Mouse (Mus musculus) hindbrain, embryonic 13.5 days (tissue): ENCODE data around the gene Cnmd. TPM values are rescaled to one million over a fixed set of nuclear protein-coding genes. Genes with fewer than 3 reads are reported as not detected.

ENCODE experiments used
- ATAC-seq: fragments of 200-750 bp; cut with Nextera tagmentation; 2 replicates; pipeline ENCODE4 v1.8.0; 2017; ENCODE audit warnings: moderate TSS enrichment; ENCODE audit not compliant: low FRiP score
- H3K27ac ChIP-seq: fragments of 300-500 bp; sonication (generic); 2 replicates; pipeline ENCODE4 v1.5.1; 2015; ENCODE audit warnings: inconsistent platforms, mild to moderate bottlenecking, moderate library complexity
- H3K27me3 ChIP-seq: fragments of 300-500 bp; sonication (generic); 2 replicates; pipeline ENCODE4 v1.6.1; 2015; ENCODE audit warnings: mild to moderate bottlenecking, inconsistent platforms
- H3K36me3 ChIP-seq: fragments of 300-500 bp; sonication (generic); 2 replicates; pipeline ENCODE4 v1.6.1; 2015; ENCODE audit warnings: mild to moderate bottlenecking, inconsistent platforms
- H3K4me1 ChIP-seq: fragments of 300-500 bp; sonication (generic); replicated peaks from 2 replicates; pipeline ENCODE4 v1.6.1; 2015; ENCODE audit warnings: inconsistent platforms
- H3K4me2 ChIP-seq: fragments of 300-500 bp; sonication (generic); 2 replicates; pipeline ENCODE4 v1.6.1; 2015; ENCODE audit warnings: inconsistent platforms, mild to moderate bottlenecking, moderate library complexity
- H3K4me3 ChIP-seq: fragments of 300-500 bp; sonication (generic); 2 replicates; pipeline ENCODE4 v1.5.1; 2015; ENCODE audit warnings: mild to moderate bottlenecking, inconsistent platforms
- H3K9ac ChIP-seq: fragments of 300-500 bp; sonication (generic); 2 replicates; pipeline ENCODE4 v1.6.1; 2015; ENCODE audit warnings: mild to moderate bottlenecking, inconsistent platforms
- H3K9me3 ChIP-seq: fragments of 300-500 bp; sonication (generic); 2 replicates; pipeline ENCODE4 v1.6.1; 2016; ENCODE audit warnings: inconsistent platforms
- WGBS: fragments of 180-500 bp; shearing (Covaris S2); methylation state at CpG from one replicate; pipeline ENCODE4 v1.1.7; 2015; 5-methylcytosine and 5-hydroxymethylcytosine counted together
- polyA plus RNA-seq: library from polyadenylated mRNA; unstranded; fragments of >200 nt; fragmentation: Nextera tagmentation; extraction: Ambion mirVana; gene quantifications from 2 replicates; pipeline ENCODE4 v1.2.1, GENCODE M21; 2015

Gene Cnmd
- polyA plus RNA-seq, 1 experiment from 2014 or later: 5.1 TPM

DNA sequence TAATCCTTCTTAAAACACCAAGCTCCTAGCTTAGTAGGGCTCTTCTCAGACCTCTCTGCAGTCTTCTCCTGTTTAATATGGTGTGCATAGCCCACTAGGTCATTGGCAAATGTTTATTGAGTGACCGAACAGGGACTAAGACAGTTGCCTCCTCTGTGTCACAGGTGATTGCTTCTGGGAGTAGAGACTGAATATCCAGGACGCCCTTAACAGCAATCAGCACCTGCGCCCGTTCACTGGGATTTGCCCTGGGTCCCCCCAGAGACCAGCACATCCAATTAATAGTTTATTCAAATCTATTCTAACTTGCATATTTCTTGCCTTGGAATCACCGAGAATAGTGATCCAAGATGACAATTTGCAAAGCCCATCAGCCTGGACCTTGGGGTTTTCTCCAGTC, 10.6 kb upstream of the Cnmd start:
- Histone ChIP-seq H3K27ac (peak overlapping the region; percentile 64), H3K27me3 (no peaks in the 10 kb centered on the region), H3K9me3 (no peaks in the 10 kb centered on the region), H3K4me1 (peaks cover 35% of the 10 kb centered on the region), H3K36me3 (no peaks in the 10 kb centered on the region), H3K4me3 (no peak overlapping the region), H3K4me2 (no peak overlapping the region), H3K9ac (no peak overlapping the region)
- 39% methylated on average over 5 of the region's 5 CpGs for WGBS
- ATAC-seq: no peak

DNA sequence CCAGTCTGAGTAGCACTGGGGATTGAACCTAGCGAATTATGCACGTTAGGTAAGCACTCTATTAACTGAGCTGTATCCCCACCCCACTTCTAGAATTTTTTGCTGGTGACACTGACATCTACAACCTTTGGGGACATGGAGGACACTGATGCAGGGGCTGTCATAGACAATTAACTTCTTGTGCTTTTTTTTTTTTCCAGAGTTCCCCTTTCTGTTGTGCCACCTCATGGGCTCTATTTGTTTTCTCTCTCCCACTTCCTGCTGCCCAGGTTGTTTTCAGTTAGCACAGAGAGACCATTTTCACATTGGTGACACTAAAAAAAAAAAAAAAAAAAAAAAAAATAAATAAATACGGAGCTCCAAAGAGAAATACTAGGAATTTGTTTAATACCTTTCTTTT, 9.0 kb upstream of the Cnmd start:
- Histone ChIP-seq H3K9me3 (no peaks in the 10 kb centered on the region), H3K4me3 (no peak overlapping the region), H3K4me2 (no peak overlapping the region), H3K27me3 (no peaks in the 10 kb centered on the region), H3K9ac (no peak overlapping the region), H3K27ac (no peak overlapping the region), H3K36me3 (no peaks in the 10 kb centered on the region), H3K4me1 (peaks cover 22% of the 10 kb centered on the region)
- no peak for ATAC-seq
- WGBS: 93% methylated on average over 3 of the region's 3 CpGs

DNA sequence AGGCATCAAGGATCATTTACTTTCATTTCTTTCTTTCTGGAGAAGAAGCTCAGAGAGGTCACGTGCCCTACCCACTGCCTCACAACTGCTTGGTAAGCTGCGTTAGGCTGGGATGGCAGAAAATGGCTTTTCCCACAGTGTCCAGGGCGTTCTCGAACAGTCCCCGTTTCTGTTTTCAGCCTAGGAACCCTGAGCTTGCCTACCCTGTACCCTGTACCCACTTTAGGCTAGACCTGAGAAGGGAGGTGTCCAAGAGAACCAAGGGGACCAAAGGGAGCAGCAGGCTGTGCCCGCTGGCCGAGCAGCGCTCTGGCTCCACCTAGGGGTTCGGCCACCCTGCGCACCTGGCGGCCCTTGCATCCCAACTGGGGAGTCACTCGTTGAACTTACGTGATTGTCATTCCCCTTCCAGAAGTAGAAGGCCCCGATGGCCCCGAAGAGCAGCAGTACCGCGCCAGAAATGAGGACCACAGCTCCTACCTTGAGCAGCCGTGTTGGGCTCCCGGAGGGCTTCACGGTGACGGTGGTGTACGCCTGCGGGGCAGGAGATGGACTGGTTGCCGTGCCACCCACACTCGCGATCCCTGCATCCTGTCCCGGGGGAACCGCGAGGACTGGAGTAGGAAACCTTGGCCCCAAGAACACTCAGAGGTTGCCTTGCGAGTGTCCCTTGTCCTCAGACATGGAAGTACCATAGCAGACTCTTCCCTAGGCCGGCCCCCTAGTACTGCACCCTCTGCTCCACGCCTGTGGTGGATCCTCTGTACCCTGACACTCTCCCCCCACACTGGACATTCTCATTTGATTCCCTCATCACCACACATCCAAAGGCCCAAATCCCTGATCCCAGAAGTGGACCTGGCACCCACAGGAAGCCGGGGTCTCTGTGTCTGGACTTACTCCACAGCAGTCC, 709 bp downstream of the Cnmd start:
- peak overlapping the region; percentile 40; the same call in 1 of the 2 replicates for H3K9ac ChIP-seq
- no peaks in the 10 kb centered on the region for H3K36me3 ChIP-seq
- no peaks in the 10 kb centered on the region for H3K9me3 ChIP-seq
- peak overlapping the region; percentile 26; the same call in 1 of the 2 replicates for H3K27ac ChIP-seq
- 0 out of 2 replicates have a peak, but pooled peaks have one; percentile 30 for ATAC-seq
- peaks cover 9% of the 10 kb centered on the region for H3K27me3 ChIP-seq
- peaks cover 44% of the 10 kb centered on the region for H3K4me1 ChIP-seq
- peak overlapping the region; percentile 19 for H3K4me3 ChIP-seq
- 18% methylated on average over 33 of the region's 33 CpGs for WGBS
- H3K4me2 ChIP-seq: peak overlapping the region; percentile 45

DNA sequence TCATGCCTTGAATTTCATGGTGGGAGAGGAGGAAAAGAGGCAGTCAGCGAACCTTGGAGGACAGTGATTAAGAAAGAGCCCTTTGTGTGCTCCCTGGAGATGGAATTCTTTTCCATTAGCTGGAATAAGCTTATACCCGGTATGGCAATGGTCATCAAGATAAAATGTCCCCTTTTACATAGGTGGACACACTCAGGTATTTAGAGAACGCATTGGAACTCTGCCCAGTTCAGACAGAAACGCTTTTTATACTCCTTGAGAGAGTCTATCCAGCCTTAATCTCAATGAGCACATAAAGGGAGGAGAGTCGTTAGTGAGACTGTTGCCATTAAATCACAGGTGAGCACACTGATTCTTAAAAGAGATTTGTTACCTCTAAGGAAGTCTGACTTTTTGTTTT, 1.5 kb downstream of the Cnmd start:
- ATAC-seq: no peak
- Histone ChIP-seq H3K9ac (no peak overlapping the region), H3K27ac (0 out of 2 replicates have a peak overlapping the region, but pooled peaks have one; percentile 8), H3K4me2 (no peak overlapping the region; the same call in 1 of the 2 replicates), H3K36me3 (no peaks in the 10 kb centered on the region), H3K9me3 (no peaks in the 10 kb centered on the region), H3K4me3 (no peak overlapping the region), H3K27me3 (peaks cover 9% of the 10 kb centered on the region), H3K4me1 (peaks cover 44% of the 10 kb centered on the region)
- WGBS: 37% methylated on average over 5 of the region's 5 CpGs

DNA sequence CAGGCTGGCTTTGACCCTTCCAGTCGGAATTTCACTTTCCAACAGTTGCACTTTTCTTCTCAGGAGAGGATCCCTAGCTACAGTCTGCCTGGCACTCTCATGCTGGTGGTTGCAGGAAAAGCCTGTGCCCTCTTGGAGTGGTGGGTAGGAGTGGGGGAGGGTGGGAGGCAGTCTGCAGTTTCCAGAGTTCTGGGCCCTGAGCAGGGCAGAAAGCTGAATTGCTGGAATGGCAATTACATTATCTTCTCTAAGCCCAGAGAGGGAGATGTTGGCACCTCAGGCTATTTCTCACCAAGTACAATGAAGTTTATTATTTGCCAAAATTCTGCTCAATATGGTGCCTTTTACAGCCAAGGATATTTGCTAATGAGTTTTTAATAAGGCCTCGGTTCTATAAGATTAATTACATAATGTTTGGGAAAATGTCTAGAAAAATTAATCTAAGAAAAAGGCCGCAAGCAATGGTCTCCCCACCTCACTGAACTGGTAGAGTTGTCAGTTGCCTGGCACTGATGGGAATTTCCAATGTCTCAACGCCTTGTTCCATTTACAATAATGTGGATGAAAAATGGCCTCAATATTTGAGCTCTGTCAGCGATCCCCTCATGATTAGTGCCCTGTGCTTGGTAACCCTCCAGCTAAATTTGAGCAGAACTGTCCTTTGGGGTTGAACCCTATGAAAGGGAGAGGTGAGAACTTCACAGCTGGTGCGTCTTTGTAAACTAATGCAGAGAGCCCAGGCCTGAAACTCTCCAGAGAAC, 3.0 kb downstream of the Cnmd start:
- peak; percentile 76 for ATAC-seq
- Histone ChIP-seq H3K27me3 (peaks cover 9% of the 10 kb centered on the region), H3K4me2 (no peak overlapping the region), H3K9ac (no peak overlapping the region), H3K4me3 (no peak overlapping the region), H3K4me1 (peaks cover 44% of the 10 kb centered on the region), H3K36me3 (no peaks in the 10 kb centered on the region), H3K27ac (peak overlapping the region; percentile 79), H3K9me3 (no peaks in the 10 kb centered on the region)
- 48% methylated on average over 6 of the region's 6 CpGs for WGBS

DNA sequence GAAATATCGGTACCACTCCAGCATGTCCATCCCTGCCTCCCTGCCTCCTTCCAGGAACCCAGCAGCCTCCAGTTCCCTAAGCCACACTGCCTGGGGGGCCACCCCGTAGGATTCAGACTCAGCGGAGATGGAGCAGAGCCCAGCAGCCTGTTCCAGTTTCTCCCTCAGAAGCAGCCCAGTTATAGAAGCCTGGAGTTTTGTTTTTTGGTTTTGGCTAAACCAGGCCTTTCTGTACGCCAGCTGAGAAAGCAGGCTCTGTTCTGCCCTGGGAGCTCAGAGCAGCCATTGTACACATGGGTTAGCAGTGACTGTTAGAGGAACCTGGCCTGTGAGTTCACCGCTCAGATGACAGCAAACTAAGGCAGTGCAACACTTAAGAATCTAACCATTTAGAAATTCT, 3.7 kb downstream of the Cnmd start:
- Histone ChIP-seq H3K9me3 (no peaks in the 10 kb centered on the region), H3K27ac (peak overlapping the region; percentile 79), H3K27me3 (peaks cover 9% of the 10 kb centered on the region), H3K36me3 (no peaks in the 10 kb centered on the region), H3K4me1 (peaks cover 44% of the 10 kb centered on the region), H3K4me2 (no peak overlapping the region), H3K9ac (no peak overlapping the region), H3K4me3 (no peak overlapping the region)
- 0 out of 2 replicates have a peak, but pooled peaks have one; percentile 11 for ATAC-seq
- 55% methylated on average over 5 of the region's 5 CpGs for WGBS

DNA sequence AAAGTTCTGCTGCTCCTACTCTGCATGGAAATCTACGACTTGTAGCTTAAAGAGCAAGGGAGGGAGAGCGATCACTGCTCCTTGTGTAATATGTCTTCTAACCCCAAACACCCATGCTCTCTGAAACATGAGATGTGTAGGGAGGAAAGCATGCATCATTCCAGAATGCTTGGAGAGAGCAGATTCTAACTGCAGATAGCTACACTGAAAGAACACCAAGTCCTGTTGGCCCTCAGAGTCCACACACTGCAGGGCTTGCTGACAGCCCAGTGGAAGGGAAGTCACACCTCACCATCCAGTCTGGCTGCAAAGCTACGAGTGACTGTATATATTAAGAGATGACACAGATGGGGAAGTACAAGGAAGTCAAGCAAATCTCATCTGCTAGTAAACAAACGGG, 9.3 kb downstream of the Cnmd start:
- Histone ChIP-seq H3K9ac (no peak overlapping the region), H3K4me1 (peaks cover under 1% of the 10 kb centered on the region; the same call in 1 of the 2 replicates), H3K36me3 (no peaks in the 10 kb centered on the region), H3K9me3 (no peaks in the 10 kb centered on the region), H3K27me3 (no peaks in the 10 kb centered on the region), H3K4me3 (no peak overlapping the region), H3K27ac (no peak overlapping the region), H3K4me2 (no peak overlapping the region)
- WGBS: 74% methylated on average over 4 of the region's 4 CpGs
- ATAC-seq: no peak

DNA sequence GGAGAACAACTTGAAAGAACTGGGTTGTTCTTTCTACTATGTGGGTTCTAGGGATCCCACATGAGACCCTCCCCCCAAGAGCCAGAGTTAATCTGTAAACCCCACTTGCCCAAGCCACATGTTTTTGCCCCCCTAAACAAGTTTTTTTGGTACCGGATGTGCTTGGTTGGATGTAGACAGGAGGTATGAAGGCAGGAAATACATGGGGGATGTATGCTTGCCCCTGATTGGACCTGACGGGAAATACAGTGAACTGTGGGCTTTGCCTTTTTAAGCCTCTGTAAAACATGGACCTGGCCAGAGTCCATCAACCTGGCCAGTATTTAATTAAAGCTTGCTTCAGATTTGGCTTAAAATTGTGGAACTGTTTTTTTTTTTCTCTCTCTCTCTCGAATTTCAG, 12.3 kb downstream of the Cnmd start:
- no peaks in the 10 kb centered on the region for H3K27me3 ChIP-seq
- H3K36me3 ChIP-seq: no peaks in the 10 kb centered on the region
- H3K4me1 ChIP-seq: peaks cover 9% of the 10 kb centered on the region; the same call in 1 of the 2 replicates
- 82% methylated on average over 3 of the region's 3 CpGs for WGBS
- H3K4me2 ChIP-seq: no peak overlapping the region
- no peak overlapping the region for H3K9ac ChIP-seq
- H3K27ac ChIP-seq: no peak overlapping the region
- H3K4me3 ChIP-seq: no peak overlapping the region
- no peak for ATAC-seq
- no peaks in the 10 kb centered on the region for H3K9me3 ChIP-seq

DNA sequence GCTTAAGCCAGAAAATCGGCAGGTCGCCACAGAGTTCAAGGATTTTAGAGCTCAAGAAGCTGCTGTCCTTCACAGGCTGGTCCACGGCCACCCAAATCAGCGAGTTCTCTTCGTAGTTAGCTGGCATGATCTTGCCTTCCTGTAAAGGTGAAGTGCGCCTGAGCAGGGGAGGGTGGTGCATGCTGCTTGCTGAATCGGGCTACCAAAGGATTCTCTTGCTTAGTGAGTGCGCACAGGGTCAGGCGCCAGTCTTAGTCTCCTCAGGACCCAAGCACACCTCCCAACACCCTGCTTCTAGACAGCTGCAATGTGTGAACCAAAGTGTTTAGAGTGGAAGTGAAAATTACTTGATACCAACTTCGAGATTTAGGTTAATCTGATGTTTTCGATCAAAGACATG, 16.6 kb downstream of the Cnmd start:
- no peak overlapping the region for H3K9ac ChIP-seq
- peaks cover 11% of the 10 kb centered on the region; the same call in 1 of the 2 replicates for H3K4me1 ChIP-seq
- H3K4me2 ChIP-seq: no peak overlapping the region
- no peak overlapping the region for H3K4me3 ChIP-seq
- no peaks in the 10 kb centered on the region for H3K9me3 ChIP-seq
- ATAC-seq: no peak
- no peaks in the 10 kb centered on the region for H3K36me3 ChIP-seq
- no peak overlapping the region for H3K27ac ChIP-seq
- 43% methylated on average over 11 of the region's 11 CpGs for WGBS
- H3K27me3 ChIP-seq: no peaks in the 10 kb centered on the region

DNA sequence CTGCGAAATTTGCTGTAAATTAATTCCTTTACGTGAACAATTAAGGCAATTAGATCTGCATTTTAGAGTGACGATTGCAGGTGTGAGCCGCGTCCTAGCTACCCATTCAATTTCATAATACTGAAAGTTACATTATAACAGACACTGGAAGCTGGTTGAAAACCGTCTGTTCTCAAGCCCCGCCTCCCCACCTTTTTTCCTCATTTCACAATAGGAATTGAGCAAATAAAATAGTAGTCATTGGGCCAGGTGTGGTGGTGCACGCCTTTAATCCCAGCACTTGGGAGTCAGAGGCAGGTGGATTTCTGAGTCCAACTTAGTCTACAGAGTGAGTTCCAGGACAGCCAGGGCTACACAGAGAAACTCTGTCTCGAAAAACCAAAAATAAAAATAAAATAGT, 19.9 kb downstream of the Cnmd start:
- ATAC-seq: no peak
- H3K27me3 ChIP-seq: no peaks in the 10 kb centered on the region
- H3K4me1 ChIP-seq: peaks cover 11% of the 10 kb centered on the region; the same call in 1 of the 2 replicates
- H3K4me3 ChIP-seq: no peak overlapping the region
- no peaks in the 10 kb centered on the region for H3K9me3 ChIP-seq
- WGBS: 82% methylated on average over 9 of the region's 9 CpGs
- no peak overlapping the region for H3K4me2 ChIP-seq
- no peak overlapping the region for H3K27ac ChIP-seq
- H3K9ac ChIP-seq: no peak overlapping the region
- H3K36me3 ChIP-seq: no peaks in the 10 kb centered on the region

DNA sequence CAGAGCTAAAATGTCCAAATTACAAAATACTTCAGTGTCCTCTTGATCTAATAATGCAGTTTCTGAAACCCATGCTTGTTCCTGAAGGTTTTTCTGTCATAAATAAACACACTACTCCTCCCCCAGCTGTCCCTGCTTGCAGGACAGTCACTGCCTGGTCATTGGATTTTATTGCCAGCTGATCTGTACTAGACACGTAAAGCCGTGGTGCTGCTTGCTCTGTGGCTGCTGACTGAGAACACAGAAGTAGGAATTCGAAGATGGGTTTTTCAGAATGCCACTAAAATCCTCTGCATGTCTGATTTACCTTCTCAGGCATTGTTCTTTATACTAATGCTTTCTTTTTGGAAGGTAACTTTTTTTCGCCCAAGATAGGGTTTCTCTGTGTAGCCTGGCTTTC, 25.2 kb downstream of the Cnmd start:
- WGBS: 79% methylated on average over 4 of the region's 4 CpGs
- H3K9ac ChIP-seq: no peak overlapping the region
- no peaks in the 10 kb centered on the region for H3K4me1 ChIP-seq
- no peak for ATAC-seq
- no peak overlapping the region for H3K4me3 ChIP-seq
- H3K27ac ChIP-seq: no peak overlapping the region
- H3K4me2 ChIP-seq: no peak overlapping the region
- H3K36me3 ChIP-seq: 0 out of 2 replicates have a peak, but pooled peaks cover 7% of the 10 kb centered on the region
- H3K9me3 ChIP-seq: no peaks in the 10 kb centered on the region
- no peaks in the 10 kb centered on the region for H3K27me3 ChIP-seq

DNA sequence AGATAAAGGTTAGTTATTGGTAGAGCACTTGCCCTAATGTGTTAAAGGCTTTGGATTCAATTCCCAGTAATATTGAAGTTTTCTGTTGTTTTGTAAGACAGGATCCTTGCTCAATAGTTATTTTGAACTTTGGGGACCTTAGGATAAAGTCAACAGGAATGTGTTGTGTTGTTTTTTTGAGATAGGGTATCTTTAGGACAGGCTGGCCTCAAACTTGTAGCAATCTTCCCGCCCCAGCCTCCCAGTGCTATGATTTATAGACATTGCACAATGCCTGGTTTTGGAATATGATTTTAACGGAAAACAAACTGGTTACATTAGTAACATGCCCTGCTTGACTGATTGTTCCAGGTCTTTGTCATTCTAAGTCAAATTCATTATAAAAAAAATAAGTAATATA, 28.8 kb downstream of the Cnmd start:
- H3K9ac ChIP-seq: no peak overlapping the region
- peaks cover 28% of the 10 kb centered on the region for H3K36me3 ChIP-seq
- H3K9me3 ChIP-seq: no peaks in the 10 kb centered on the region
- ATAC-seq: no peak
- H3K27ac ChIP-seq: no peak overlapping the region
- no peak overlapping the region for H3K4me2 ChIP-seq
- H3K4me1 ChIP-seq: no peaks in the 10 kb centered on the region
- H3K4me3 ChIP-seq: no peak overlapping the region
- 96% methylated on average over 2 of the region's 2 CpGs for WGBS
- no peaks in the 10 kb centered on the region for H3K27me3 ChIP-seq
